ENCODE assay signal across 16 mouse cellular contexts in the genomic region with DNA sequence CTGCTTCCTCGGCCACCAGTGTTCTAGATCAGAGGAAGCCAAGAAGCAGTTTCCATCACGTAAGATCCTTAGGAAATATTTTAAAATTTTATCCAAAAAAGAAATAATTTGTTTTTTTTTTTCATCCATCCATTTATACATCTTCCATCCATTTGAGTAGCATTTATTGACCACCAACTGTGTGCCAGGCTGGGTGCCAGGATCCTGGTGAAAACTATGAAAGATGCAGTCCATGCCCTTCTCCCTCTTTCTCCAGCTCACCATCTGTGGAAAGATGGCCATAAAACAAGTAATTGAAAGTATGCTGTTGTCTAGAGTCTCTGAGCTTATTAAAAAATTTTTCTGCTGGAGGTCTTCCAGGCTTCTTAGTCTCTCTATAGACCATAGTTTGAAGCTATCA. TPM values are rescaled to one million over a fixed set of nuclear protein-coding genes. Genes with fewer than 3 reads are reported as not detected.
"Had no signal": no experiment of that assay in that cellular context is flagged by ENCODE, and none has a peak within 500 bp of the region (broad histone marks: within the 10 kb centered on the region; RNA-seq: fewer than 3 reads in every experiment).

No protein-coding gene starts in this region.

- H3K4me2 ChIP-seq: limb, embryonic 13.5 days; midbrain, embryonic 13.5 days; stomach, embryonic 15.5 days had no signal

- DNase-seq: kidney, postnatal 36 days; layer of hippocampus, adult 9-11 months; layer of hippocampus, postnatal 36 days; lung, adult 18-20 months; lung, postnatal 36 days; right cerebral cortex, postnatal 14 days; thymus, adult 2 months; thymus, postnatal 25 days had no signal

- H3K4me1 ChIP-seq: limb, embryonic 13.5 days; midbrain, embryonic 13.5 days; stomach, embryonic 15.5 days had no signal

- ATAC-seq: midbrain, embryonic 13.5 days had no signal

- H3K9ac ChIP-seq: limb, embryonic 13.5 days; liver, embryonic 14.5 days; midbrain, embryonic 13.5 days; stomach, embryonic 15.5 days had no signal

- H3K27ac ChIP-seq: kidney, postnatal 0 days; limb, embryonic 13.5 days; liver, embryonic 14.5 days; midbrain, embryonic 13.5 days; stomach, embryonic 15.5 days had no signal

- H3K36me3 ChIP-seq: limb, embryonic 13.5 days; midbrain, embryonic 13.5 days; stomach, embryonic 15.5 days had no signal

- H3K4me3 ChIP-seq: limb, embryonic 13.5 days; midbrain, embryonic 13.5 days; stomach, embryonic 15.5 days had no signal

- H3K27me3 ChIP-seq: limb, embryonic 13.5 days; midbrain, embryonic 13.5 days; stomach, embryonic 15.5 days had no signal

- H3K9me3 ChIP-seq: limb, embryonic 13.5 days; midbrain, embryonic 13.5 days; stomach, embryonic 15.5 days had no signal

RNA-seq across cellular contexts. Expression of gene Cacng3, which starts 39.9 kb away (rescaled TPM):
- total RNA-seq: liver, adult 2 months; megakaryocyte progenitor cell, adult 5-6 weeks had no signal
- polyA plus RNA-seq: kidney, postnatal 0 days; limb, embryonic 13.5 days; liver, adult 2 months; liver, embryonic 14.5 days; testis, adult 2 months; thymus, adult 2 months had no signal
